Mouse (Mus musculus) cerebellum, postnatal 14 days (tissue): Measurements from ENCODE around the gene Bok.
"Not testable (repeated sequence)": the region's sequence is repeated elsewhere in the genome, so short reads cannot be mapped to it uniquely, and the experiment has no call there.

Experiments
- DNase-seq, 2 experiments: peaks; one replicate each; pipeline ENCODE4 v3.0.0; 2021; ENCODE audit warnings: mixed read lengths in 2 of 2

The Bok gene

GRCm38 (mm10) chr1:93685401-93686244 lies at the start of gene Bok:
TSS of gene Bok (plus strand) at chr1:93685660.
- peak; percentile 75 to 82 for DNase-seq

DNA sequence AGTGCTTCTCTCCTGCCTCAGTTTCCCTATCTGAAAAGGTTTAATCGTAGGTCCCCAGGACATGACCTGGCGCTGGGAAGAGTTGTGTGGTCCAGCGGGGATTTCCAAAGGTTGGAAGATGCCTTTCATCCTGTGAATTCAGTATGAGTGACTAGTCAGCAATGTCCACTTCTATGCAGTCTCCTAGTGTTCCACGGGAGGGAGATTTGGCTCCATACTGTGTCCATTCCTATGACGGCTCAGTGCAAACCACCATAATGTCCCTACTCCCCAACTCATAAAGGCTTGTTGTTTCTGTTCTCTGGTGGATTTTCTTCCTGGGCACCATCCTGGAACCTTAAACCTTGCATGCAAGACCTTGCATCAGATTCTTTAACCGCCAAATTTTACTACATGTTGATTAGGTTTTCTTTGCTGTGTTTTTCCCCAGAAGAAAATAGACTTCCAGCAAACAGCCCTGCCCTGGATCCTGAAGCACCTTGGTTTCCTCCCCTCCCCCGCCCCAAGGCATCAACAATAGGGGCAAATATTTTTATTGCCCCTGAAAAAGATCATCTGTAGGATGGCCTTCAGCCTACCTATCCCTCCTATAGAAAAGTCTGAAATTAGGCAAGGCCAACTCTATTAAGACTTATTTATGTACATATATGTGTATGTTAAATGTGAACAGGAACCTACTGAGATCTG lies 49.1 kb upstream of the Bok start:
- DNase-seq: peak in 1 of 2 experiments; percentile 38

DNA sequence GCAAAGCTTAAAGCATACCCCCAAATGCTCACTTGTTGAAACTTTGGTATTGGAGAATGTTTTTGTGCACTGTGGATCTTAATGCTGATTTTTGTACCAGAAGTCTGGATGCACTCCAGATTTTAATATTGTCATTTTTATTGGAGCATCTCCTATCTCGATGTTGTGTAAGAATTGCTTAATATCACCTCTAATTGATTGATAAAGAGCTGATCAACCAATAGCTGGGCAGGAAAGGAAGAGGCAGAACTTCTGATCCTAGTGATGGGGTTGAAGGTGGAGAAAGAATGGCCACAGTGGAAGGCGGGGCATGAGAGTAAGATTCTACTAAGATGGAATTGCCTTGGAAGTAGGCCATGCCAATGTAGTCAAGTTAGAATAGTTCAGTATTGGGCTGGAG lies 43.5 kb upstream of the Bok start:
- no peak for DNase-seq

DNA sequence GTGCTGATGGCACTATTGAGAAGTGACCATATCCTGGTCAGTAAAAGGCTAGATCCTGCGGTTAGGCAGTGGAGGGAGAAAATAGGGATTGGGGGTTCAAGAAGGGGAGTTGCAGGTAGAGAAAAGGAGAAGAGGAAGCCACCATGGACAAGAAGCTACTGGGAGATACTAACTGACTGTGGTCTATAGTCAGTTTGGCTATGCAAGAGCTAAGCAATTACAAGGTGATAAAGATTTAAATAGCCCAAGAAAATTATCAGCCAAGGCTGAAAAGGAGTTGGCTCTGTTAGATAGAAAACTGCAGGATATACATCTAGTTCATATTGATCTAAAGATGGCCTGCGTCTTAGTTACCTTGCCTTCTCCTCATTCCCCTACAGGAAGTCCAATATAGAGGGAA lies 42.8 kb upstream of the Bok start:
- no peak for DNase-seq

GRCm38 (mm10) chr1:93649604-93650172 lies 35.8 kb upstream of the Bok start:
- DNase-seq: no peak

DNA sequence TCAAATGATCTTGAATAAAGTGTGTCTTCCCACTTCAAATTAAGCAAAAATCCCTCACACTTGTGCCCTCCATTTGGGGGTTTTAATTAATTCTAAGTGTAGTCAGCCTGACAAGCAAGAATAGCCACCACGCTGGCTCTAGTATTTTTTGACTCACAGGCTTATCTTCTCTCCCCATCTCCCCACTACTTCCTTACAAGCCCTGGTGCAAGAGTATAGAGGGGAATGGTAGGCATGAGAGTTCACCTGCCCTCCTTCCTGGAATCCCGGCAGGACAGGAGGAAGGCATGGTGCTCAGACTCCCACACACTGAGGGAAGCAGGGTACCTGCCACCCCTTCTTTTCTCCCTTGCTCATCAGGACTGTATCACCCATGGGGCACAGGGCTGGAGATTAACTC lies 31.2 kb upstream of the Bok start:
- DNase-seq: no peak

DNA sequence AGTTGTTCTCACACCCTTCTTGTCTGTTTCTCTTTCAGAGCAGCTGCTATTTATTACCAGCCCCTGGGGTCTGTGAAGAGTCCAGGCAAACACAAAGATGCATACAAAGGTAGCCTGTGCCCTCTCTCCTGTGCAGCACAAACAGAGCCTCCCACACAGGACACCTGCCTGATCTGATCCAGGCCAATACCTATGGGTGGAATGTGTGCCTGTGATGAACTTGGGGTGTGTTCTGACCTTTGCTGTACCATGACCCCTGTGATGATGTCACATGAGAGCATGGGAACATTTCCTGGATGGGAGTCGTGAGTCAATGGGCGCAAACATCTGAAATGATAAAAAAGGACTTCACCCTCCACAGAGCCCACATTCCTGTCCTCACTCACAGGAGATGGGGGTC lies 30.7 kb upstream of the Bok start:
- no peak for DNase-seq

DNA sequence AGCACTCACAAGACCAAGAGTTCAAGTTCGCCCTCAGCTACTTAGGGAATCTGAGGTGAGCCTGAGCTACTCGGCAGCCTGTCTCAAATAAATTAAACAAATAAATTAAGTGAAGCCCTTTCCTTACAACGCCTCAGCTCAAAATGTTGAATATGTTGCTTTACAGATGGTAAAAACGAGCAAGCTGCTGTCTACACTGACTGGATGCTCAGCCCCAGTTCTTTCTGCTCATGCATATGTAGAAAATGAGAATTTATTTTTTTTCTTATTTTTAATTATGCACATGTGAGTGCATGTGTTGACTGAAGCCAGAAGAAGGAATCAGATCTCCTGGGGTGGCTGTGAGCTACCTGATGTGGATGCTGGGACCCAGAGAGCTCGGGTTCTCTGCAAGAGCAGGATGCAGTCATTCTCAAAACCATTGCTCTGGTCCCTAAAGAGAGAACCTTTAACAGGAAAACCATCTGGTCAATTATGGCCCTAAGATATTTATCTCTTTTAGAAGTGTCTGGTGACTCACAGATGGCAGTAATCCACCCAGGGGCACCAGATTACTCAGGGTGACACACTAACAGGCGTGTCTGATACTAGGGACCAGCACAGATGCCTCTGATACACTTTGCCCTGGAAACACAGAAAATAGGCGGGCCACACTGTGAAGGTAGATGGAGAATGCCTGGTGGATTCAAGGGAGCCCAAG lies 29.0 kb upstream of the Bok start:
- DNase-seq: no peak

GRCm38 (mm10) chr1:93657025-93657360 lies 28.5 kb upstream of the Bok start:
- DNase-seq: no peak

DNA sequence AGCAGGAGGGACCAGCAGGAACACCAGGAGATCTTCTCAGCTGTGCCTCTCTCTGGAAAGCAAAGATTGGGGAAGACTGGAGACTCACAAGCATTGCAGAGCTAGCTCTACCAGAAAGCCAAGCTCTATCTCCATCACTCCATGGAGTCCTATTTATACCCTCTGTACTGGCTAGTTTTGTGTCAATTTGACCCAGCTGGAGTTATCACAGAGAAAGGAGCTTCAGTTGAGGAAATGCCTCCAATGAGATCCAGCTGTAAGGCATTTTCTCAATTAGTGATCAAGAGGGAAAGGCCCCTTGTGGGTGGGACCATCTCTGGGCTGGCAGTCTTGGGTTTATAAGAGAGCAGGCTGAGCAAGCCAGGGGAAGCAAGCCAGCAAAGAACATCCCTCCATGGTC lies 26.9 kb upstream of the Bok start, which contains the start of gene Stk25:
TSS of gene Stk25 (minus strand) at position 101 of the 400 bp plus-strand sequence.
- not testable (repeated sequence) for DNase-seq

DNA sequence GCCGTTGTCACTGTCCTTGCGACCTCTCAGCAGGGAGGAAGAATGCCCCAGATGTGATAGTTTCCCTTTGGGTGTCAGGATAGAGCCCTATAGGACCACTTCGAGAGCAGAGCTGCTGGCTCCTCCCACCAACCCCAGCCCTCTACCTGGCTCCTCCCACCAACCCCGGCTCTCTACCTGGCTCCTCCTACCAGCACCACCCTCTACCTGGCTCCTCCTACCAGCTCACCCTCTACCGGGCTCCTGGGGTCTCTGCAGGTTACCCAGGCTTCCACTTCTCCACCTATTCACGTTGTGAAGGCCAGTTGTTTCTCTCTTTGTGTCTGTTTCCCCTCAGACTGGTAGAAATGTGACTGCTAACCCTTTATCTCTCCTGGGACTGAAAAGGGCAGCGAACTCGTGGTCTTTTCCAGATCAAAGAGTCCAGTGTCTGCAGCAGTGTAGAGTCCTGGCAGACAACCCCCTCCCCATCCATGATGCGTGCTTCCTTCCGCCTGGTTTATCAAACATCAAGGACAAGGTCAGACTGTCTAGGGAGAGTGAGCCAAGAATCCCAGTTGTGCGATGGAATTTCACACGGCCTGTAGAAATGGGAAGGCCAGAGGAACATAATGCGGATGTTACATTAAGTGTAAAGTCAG lies 17.6 kb upstream of the Bok start:
- DNase-seq: no peak

DNA sequence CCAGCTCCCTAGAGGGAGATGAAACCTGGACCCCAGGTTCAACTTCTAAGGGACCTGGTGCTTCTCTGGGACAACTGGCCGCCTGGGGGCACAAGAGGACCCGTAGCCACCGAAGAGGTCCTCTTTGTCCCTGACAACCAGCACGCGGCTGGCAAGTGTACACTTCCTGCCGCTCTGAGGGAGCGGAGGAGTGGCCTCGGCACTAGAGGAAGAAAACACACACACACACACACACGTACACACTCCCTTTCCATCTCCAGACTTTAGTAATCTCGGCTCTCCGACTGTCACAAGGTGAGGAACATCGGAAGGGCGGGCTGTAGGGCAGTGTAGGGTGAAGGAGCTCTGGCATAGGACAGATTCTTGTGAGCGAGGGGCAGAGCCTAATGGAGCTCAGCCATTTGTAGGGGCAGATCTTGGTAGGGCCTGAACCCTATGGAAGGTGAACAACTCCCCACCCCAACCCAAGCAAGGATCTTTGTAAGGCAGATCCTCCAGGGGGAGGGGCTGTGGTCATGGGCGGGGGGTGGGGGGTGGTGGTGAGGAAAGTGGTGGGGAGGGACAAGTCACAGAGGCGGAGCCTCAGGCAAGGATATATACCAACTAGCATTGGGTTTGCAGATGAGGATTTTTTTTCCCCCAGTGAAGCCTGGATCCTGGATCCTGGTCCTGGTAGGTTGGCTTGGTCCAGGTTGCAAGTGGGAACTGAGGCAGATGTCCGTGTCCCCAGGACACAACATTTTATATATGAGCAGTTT lies 16.5 kb upstream of the Bok start:
- DNase-seq: peak; percentile 80 to 87

GRCm38 (mm10) chr1:93669941-93670340 lies 15.5 kb upstream of the Bok start:
- DNase-seq: no peak

- DNase-seq: no peak
Measured at GRCm38 (mm10) chr1:93672682-93673081, 12.8 kb upstream of the Bok start.

GRCm38 (mm10) chr1:93678386-93678785 lies 7.1 kb upstream of the Bok start:
- DNase-seq: no peak

- DNase-seq: no peak
Measured at GRCm38 (mm10) chr1:93679889-93680568, 5.4 kb upstream of the Bok start.

DNA sequence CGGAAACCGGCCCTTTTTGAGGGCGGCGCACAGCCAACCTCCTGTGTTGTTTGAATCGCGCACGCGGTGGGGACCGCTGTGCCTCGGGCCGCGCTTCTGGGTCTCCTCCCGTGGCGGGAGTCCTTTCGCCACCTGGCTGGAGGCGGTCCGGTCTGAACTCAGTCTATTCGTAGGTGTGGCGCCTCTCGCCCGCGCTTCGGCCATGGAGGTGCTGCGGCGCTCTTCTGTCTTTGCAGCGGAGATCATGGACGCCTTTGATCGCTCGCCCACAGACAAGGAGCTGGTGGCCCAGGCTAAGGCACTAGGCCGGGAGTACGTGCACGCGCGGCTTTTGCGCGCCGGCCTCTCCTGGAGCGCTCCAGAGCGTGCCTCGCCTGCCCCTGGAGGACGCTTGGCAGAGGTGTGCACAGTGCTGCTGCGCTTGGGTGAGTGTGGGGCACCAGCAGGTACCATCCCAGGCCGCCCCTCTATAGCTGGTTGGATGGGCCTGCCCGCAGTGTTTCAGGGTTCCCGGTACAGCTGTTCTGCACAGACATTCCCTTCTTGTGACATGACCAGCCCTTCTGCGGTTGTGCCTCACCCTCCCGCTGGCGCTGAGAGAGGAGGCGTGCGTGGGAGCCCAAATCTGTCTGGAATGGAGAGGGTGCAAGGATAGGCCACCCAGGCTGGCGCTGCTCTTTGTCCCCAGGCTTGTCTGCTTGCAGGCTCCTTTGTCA lies 943 bp downstream of the Bok start:
- DNase-seq: peak; percentile 63 to 68

GRCm38 (mm10) chr1:93686961-93687320 lies 1.5 kb downstream of the Bok start:
- no peak for DNase-seq

DNA sequence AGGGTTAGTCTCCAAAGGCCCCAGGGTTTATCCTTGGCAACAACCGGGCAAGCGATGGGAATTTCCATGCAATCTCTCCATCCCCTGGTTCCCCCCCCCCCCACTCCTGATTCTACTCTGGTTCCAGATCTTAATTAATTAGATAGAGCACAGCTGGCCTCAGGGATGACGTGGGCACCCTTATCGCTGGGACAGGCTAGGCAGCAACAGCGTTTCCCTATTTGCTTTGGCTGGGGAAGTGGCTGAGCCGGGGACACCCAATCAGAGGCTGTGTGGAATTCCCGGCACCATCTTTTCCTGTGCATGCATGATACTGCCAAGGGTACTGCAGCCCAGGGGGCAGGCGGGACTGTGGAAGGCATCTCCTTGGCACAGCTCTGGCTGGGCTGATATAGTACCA lies 2.7 kb downstream of the Bok start:
- DNase-seq: no peak

- no peak for DNase-seq
Measured at GRCm38 (mm10) chr1:93689901-93690496, 4.5 kb downstream of the Bok start.
